Mouse (Mus musculus): ENCODE data around the gene Cdk14.
A peak's percentile ranks its signal among the peaks of the same experiment; 100 is the strongest.

Cdk14 gene

DNA sequence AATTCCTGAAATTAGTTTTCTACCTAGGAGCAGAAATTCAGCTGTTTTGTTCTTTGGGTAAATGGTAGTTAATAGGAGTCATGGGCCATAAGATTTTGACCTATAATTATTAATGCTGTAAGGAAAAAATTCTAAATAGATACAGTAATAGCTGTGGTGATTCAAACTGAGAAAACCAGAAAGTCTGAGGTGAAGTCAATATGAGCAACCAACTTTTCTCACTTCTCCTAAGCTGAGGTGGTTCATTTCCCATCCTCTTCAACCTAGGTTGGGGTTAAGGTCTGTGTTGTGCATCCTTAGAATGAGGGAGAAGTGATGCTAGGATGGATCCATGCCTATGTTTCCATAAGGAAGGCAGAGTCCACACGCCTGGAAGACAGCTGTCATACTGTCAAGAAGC lies 649.5 kb downstream of the Cdk14 start:
- DNase-seq: no peak

DNA sequence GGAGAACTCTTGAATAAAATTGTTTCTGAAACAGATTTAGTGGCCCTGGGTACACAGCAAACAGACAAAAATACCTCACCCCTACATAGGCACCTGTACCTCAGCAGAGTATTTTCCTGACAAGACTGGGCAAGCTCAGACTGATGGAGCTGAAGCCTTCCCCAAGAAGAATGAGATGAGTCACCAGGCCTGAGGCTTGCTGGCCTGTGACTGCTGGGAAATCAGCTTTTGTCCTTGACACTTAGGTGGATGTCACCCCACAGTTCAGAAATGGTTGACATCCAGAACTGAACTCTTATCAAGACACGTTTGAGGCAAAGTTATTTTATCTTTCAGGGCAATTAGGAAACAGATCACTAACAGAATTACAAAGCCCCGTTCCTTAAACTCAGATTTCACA lies 652.2 kb downstream of the Cdk14 start:
- DNase-seq: no peak

DNA sequence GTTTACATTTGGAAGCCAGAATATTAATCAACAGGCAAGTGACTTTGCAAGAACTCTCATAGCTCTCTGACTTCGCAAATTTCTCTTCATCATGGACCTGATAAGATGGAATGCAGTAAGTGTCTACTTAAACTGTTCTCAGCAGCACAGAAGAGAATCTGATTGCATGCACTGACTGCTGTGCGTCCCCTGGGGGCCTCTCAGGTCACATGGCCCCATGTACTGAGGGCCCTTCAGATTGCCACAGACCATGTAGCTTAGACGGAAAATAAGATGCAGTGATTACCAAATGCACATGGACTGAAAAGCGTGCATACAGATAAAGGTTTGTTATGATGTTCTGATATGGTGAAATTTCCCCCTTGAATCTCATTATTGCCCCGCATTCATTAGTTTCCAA lies 653.4 kb downstream of the Cdk14 start:
- DNase-seq: no peak

DNA sequence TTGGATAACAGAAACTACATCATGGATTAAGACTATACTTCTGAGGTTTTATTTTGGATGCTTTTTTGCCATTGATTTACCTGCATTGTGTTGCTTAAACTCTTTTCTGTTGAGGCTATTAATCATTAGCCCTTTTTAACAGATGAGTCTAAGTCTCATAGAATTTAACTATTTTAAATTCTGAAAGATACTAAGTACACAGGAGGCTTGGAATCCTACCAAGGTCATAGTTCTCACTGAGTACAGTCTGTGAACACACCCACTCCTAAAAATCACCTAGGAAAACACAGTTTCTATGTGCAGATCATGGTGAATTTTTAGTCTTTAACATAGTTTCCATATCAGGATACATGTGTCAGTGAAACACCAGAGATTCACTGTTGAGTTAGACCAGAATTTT lies 658.2 kb downstream of the Cdk14 start:
- no peak for DNase-seq

DNA sequence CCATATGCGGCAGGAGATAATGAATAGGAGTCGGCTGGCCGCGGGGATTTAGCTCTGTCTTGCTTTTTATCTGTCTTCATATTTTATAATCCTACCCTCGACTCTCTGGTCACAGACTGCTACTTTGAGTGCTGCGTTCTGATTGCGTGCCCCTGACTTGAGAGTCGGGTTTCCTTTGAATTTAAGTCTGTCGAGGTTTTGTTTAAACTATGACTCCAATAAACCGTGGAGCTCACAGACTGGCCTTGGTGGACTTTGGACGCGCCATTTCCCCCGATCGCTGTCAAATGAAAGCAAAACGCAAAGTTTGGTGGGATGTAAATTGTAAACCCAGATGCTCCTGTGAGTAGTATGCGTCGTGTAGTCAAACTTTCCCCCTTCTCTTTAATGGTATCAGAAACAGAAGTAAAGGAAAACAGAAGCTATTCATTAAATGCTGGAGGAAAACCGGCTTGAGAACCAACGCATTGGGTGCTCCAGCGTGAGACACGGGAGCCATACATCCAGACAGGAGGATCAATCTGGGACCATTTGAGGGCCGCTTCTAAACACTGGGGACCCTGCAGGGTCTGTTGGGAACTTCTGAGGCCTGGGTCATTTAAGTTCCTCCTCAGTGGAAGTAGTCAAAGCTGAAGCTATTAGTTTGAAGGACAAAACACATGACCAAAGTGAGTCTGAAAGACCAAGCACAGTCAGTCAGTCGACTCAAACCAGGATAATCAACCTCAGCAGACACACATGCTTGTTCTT lies 661.6 kb downstream of the Cdk14 start:
- DNase-seq: no peak

DNA sequence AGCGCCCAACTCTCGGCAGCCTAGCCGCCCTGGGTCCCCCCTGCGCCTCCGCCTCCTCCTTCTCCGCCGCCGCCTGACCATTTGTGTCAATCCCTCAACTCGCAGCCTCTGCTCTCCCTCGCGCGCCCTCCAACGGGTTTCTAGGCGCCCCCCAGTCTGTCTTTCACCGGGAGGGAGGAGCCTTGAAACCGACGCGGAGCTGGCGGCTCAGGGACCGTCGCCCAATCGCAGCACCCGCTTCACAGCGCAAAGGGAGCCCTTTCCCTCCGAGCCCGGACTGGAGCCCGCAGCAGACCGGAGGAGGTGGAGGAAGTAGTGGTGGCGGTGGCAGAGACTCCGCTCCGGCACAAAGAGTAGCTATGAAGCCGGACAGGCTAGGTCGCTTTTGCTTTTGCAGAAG lies 662.2 kb downstream of the Cdk14 start, which contains the start of gene Fzd1:
Fzd1 (minus strand) TSS at position 134 of the 400 bp plus-strand sequence.
- peak; percentile 32 to 42 for DNase-seq

DNA sequence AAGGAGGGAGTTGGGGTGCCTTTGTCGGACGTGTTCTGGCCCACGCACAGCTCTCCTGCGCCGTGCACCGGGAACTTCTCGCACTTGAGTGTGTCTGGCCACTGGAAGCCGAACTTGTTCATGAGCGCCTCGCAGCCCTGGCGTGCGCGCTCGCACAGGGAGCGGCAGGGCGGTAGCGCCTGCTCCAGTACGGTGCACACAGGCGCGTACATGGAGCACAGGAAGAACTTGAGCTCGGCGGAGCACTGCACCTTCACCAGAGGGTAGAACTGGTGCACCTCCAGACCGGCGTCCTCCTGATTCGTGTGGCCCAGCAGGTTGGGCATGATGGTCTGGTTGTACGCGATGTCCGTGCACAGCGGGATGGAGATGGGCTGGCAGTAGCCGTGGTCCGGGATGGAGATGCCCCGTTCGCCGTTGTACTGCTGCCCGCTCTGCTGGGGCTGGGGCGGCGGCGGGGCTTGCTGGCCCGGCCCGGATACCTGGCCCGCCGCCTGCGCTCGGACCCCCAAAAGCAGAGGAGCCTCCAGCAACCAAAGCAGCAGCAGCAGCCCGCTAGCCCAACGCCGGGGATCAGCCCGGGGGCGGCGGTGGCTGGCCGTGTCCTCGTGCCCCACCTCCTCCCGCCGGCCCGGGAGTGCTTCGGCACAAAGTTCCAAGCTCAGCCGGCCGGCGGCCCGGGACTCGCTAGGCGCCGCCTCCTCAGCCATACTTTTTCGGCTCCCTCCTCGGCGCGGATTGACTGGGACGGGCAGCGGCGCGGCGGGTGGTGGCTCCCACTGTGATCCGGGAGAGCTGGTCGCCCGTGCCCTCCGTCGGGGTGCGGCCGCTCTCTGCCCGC lies 663.0 kb downstream of the Cdk14 start:
- DNase-seq: peak in 1 of 2 experiments; percentile 4

DNA sequence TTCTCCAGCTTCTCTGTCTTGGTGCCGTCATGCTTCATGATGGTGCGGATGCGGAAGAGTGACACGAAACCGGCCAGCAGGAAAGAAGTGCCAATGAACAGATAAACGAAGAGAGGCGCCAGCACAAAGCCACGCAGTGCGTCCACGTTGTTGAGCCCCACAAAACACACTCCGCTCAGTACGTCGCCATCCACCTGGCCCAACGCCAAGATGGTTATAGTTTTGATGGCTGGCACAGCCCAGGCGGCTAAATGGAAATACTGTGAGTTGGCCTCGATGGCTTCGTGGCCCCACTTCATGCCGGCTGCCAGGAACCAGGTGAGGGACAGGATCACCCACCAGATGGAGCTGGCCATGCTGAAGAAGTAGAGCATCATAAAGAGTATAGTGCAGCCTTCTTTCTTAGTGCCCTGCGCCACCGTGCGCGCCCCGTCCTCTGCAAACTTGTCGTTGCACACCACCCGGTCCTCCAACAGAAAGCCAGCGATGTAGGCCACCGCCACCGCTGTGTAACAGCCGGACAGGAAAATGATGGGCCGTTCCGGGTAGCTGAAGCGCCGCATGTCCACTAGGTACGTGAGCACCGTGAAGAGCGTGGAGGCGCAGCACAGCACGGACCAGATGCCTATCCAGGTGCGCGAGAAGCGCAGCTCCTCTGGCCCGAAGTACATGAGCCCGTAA lies 664.0 kb downstream of the Cdk14 start:
- DNase-seq: no peak

DNA sequence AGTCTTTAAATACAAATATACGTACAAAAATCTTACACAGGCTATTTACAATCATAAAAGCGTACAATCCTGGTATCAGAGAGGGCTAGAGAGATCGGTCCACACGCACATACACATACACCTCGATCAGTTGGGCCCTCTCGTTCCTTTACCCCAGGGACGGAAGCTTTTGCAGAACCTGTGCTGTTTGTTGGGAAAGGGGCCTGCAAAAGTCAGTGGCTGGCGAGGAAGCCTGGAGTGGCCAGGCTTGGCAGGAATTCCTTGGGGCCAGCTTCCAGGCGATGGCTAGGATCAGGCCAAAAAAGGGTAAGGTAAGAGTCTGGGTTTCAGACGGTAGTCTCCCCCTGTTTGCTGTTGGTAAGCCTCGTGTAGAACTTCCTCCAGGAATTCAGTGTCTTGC lies 664.8 kb downstream of the Cdk14 start:
- no peak for DNase-seq

DNA sequence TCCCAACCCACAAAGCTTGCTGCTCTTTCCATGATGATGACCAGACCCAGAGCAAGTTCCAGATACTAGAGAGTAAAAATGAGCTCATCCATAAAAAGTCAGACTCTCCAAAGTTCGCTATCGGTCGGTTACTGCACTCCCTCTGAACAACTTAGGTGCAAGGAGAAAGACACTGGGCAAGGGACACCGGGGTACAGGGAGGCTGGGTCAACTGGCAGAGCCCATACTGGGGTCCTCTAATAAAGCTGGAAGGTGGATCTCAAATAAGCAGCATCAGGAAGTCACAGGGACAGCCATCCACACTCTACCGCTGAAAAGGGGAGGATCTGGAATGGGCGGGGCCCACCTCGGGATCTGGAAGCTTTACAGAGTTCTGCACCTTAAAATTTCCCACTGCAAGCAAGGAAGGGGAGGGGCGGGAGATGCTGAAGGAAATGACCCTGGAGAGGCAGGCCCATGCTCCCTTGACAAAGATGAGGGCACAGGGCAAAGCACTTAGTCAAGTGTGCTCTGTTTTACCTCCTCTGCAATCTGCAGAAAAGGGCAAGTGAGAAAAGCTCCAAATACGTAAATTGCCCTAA lies 665.3 kb downstream of the Cdk14 start:
- no peak for DNase-seq
